Mouse (Mus musculus) testis, adult 2 months (tissue): Measurements from ENCODE around the gene Ccdc12.

Source experiments
- CTCF ChIP-seq: fragments of 200-500 bp; IDR thresholded peaks from 2 replicates; pipeline ENCODE4 v1.5.1; 2012; ENCODE audit warnings: low read depth, mild to moderate bottlenecking, inconsistent platforms, low read length, moderate library complexity; ENCODE audit not compliant: control insufficient read depth, insufficient read depth, insufficient replicate concordance
- POLR2A ChIP-seq: fragments of 200-500 bp; IDR thresholded peaks from 2 replicates; pipeline ENCODE4 v1.6.1; 2012; ENCODE audit warnings: low read depth, mild to moderate bottlenecking, inconsistent platforms, low read length, moderate library complexity; ENCODE audit not compliant: control insufficient read depth

DNA sequence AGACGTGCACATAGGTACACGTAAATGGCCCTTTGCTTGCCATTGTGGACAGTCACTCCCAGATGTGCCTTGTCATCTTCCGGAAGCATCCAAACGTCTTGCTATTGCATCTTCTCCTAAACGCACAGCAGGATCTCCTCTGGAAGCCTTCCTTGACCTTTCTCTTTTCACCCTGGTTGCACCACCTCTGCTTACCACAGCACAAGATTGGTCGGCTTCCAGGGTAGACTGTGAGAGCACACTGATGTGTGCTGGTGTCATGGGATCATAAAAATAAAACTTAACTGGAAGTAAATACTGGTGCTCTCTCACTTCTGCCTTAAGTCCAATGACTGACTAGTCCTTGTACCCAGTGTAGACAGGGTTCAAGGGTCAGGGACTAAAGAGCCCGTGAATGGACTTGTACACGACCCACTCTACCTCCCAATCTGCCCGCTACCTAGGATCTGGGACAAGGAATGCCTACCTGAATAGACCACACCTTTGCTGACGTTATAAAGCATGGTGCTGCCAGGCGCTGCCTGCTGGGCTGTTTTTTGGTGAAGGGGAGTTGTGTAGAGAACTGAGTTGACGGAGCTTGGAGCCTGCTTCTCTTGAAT lies 33.6 kb upstream of the Ccdc12 start:
- TF ChIP-seq CTCF: no peak
- TF ChIP-seq POLR2A: no peak
